Mouse (Mus musculus): ENCODE measurements around the gene Wars.
"Not testable (repeated sequence)": the region's sequence is repeated elsewhere in the genome, so short reads cannot be mapped to it uniquely, and the experiment has no call there.

Wars gene

DNA sequence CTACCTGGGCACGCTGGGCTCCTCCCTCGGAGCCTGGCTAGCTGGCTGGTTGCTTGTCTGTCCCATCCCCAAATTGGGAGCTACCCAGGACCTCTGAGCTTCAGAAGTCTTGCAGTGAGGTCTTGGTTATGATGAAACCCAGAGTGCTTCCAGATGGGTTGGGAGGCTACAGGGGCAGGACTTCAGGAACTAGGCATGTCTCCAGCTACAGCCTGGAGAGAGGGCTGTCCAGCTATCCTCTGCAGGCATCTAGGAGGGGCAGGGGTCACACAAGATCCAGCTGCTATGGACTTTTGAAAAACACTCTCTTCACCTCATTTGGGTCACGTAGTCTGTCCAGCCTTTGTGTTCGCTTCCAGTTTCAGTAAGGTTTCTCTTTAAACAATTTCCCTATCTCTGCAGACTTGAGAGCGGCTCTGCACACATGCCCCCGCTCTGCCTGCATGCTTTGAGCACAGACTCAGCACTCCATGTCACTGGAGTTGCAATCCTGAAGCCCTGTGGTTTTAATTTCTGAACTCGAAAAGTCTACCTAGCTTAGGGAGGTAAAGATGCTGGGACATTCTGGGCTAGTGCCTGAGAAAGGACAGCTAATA is 36.3 kb downstream of the Wars start:
- no peak for DNase-seq (ENCODE audit: inconsistent age in 2 of 2, low spot score in 1 of 2)

DNA sequence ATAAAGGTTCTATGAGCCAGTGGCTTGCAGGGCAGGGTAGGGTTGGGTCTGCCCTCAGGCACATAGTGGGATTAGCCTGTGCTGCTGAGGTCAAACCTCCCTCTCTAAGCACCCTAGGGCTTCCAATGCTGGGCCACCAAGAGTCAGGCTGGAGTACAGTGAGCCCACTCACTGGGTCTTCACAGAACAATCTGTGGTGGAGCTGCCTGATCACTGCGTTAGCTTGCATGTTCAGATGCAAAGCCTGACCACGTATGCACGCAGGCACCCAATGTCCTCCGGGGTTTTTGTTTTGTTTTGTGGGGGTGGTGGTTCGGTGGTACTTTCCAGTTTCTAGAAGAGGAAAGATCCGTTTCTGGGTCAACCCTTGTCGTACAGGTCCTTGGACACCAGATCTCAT is 36.9 kb downstream of the Wars start:
- no peak for DNase-seq (ENCODE audit: inconsistent age in 2 of 2, low spot score in 1 of 2)

DNA sequence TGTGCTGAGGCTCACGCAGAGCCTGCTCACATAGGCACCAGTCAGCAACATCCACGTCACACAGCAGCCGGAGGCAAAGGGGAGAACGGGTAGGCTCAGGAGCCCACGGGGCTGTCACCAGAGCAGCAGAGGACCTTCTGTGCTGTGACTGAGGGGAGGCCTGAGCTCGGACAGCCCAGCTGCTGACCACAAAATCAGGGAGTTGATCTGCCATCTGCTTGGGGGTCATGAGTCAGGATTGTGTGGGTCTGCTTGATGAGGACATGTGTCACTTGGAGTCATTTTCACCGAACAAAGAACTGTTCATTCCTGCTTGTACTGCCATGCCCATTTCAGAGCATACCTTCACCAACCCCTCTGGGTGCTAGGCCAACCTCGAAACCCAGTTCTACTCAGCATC is 37.8 kb downstream of the Wars start:
- DNase-seq (ENCODE audit: inconsistent age in 2 of 2, low spot score in 1 of 2), result no peak

- DNase-seq (ENCODE audit: inconsistent age in 2 of 2, low spot score in 1 of 2), result no peak
These were observed 38.9 kb downstream of the Wars start for GRCm38 (mm10) chr12:108855081-108855480.

DNA sequence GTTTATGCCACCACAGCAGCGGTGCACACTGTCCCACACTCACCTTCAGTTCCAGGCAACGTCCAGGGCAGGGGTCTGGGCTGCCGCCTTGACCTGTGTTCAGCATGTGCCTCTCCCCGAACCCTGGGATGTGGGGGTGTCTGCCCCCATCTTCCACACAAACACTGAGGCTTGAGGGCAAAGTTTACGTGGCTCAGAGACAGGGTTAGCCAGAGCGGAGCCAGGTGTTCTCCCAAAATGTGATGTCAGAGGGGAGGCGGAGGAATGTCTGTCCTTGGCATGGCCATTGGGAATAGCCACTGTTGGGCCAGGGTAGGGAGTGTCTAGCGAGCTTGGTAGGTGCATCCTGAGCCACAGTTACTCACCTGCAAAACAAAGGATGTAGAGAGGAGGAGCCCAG is 41.2 kb downstream of the Wars start:
- no peak for DNase-seq (ENCODE audit: inconsistent age in 2 of 2, low spot score in 1 of 2)

DNA sequence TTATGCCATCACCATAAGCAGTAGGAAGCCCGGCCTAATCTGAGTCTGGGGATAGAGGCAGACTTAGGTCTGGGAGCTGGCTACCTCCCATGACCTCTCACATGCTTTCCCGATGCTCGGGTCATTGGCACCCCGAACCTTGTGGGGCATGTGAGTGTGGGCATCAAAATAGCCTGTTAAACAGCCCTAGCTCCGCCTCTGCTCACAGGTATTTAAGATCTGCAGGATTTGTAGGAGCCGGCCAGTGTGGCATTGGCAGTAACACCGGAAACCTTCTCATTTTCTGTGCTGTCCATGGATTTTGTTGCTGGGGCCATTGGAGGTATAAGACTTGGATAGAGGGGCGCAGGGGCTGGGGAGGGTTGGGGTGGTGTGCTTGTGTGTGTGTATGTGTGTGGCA is 43.1 kb downstream of the Wars start:
- DNase-seq (ENCODE audit: inconsistent age in 2 of 2, low spot score in 1 of 2), result no peak

DNA sequence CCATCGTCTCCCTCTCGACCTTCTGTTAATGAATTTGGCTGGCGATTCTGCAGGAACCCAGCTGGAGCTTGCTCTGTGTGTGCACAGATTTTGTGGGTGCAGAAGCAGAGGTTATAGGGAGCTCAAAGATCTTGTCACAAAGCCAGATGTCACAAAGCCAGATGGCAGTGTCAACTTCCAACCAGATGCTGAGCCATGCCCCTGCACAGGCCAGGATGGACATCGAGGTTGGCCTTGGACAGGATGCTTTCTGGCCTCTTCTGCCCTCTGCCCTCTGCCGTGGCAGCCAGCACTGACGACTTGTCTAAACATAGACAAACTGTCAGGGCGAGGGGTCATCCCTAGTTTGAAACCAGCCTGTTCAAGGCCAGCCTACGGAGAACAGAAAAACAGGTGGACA is 43.8 kb downstream of the Wars start:
- peak in 1 of 2 experiments; percentile 12 for DNase-seq (ENCODE audit: inconsistent age in 2 of 2, low spot score in 1 of 2)

DNA sequence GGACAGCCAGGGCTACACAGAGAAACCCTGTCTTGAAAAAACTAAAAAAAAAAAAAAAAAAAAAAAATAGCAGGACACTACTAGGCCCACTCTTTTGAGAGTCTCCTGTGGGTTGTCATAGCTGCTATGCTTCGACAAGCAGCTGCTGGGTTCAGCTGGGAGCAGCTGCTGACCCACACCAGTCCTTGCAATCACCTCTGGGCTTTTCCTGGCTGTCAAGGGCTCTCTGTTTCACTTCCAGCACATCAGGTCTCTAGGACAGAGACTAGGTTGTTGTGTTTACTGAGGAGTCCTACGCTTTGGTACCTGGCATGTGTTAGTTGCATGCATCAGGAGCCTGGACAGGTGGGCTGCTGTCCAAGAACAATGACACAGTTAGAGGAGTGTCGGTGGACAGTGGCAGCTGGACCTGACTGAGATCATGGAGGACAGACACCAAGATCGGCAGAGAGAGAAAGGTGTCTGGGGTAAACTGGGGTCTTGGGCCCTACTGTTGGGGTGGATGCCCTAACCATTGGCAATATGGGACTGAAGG is 44.4 kb downstream of the Wars start:
- no peak for DNase-seq (ENCODE audit: inconsistent age in 2 of 2, low spot score in 1 of 2)

DNA sequence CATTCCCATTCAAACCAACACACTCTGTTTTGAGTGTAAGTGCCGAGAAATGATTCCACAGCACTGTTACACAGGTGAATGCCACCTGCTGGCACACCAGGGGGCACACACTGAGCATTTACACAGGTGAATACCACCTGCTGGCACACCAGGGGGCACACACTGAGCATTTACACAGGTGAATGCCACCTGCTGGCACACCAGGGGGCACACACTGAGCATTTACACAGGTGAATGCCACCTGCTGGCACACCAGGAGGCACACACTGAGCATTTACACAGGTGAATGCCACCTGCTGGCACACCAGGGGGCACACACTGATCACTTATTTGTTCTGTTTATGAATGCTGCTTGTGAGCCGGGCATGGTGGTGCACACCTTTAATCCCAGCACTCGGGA is 45.9 kb downstream of the Wars start:
- DNase-seq (ENCODE audit: inconsistent age in 2 of 2, low spot score in 1 of 2), result not testable (repeated sequence)

DNA sequence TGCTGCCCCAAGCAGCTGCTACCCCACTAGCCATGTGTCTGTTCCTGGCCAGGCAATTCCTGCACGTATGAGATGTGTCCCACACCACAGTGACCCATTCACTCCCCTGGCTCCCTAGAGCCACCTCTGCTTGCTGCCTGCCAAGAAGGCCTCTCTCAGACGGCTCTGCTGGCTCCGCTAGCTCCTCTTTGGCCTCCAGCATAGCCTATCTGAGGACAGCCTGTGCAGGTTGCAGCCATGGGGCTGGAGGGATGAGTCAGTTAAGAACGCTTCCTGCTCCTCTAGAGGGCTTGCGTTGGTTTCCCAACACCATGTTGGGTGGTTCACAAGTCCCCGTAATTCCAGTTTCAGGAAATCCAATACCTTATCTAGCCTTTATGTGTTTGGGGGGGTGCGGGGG is 51.3 kb downstream of the Wars start:
- peak in 1 of 2 experiments; percentile 70 for DNase-seq (ENCODE audit: inconsistent age in 2 of 2, low spot score in 1 of 2)

DNA sequence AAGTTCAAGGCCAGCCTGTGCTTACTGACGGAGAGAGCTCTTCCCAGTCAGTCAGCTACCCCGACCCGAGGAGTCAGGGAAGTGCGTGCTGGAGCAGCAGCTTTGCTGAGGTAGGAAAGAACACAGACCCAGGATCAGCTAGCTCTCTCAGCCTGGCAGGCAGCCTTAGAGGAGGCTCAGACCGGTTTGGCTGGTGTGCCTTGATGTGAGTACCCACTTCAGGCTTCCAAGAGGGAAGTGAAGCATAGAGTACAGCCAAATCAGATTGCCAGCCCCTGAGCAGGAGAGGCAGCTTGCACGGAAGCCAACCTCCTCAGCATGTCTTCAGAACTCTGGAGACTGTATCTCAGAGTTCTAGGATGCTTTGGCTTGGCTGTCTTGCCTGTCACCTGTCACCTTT is 52.8 kb downstream of the Wars start:
- DNase-seq (ENCODE audit: inconsistent age in 2 of 2, low spot score in 1 of 2), result no peak

DNA sequence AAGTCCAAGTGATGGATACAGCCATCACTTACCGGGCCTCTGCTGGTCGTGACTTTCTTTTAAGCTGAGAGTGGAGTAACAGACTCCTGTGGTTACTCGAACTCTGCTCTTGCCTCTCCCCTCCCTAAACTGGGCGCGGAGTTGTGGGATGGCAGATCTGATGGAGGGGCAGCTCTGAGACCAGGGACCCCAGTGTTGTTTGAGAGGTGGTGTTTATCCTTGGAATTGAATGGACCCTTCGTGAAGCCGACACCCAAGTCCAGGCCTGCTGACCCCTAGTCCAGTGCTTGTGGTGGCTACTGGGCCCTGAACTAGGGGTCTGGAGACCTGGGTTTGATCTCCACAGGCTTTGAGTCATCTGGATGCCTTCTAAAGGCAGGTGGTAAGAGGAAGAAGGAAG is 57.3 kb downstream of the Wars start:
- peak in 1 of 2 experiments; percentile 60 for DNase-seq (ENCODE audit: inconsistent age in 2 of 2, low spot score in 1 of 2)

- DNase-seq (ENCODE audit: inconsistent age in 2 of 2, low spot score in 1 of 2), result peak; percentile 98
These were observed 58.0 kb downstream of the Wars start, which contains the start of the genes Slc25a29 and Slc25a47 for GRCm38 (mm10) chr12:108835840-108836409. TSS of gene Slc25a29 (minus strand) at chr12:108835883. TSS of gene Slc25a47 (plus strand) at chr12:108836046.

GRCm38 (mm10) chr12:108835208-108835839 is 58.6 kb downstream of the Wars start:
- no peak for DNase-seq (ENCODE audit: inconsistent age in 2 of 2, low spot score in 1 of 2)

- peak in 1 of 2 experiments; percentile 70 for DNase-seq (ENCODE audit: inconsistent age in 2 of 2, low spot score in 1 of 2)
These were observed 59.2 kb downstream of the Wars start for GRCm38 (mm10) chr12:108834786-108835185.

GRCm38 (mm10) chr12:108834337-108834736 is 59.6 kb downstream of the Wars start:
- peak in 1 of 2 experiments; percentile 65 for DNase-seq (ENCODE audit: inconsistent age in 2 of 2, low spot score in 1 of 2)

- peak in 1 of 2 experiments; percentile 64 for DNase-seq (ENCODE audit: inconsistent age in 2 of 2, low spot score in 1 of 2)
These were observed 60.6 kb downstream of the Wars start for GRCm38 (mm10) chr12:108833408-108833807.

GRCm38 (mm10) chr12:108832851-108833250 is 61.1 kb downstream of the Wars start:
- DNase-seq (ENCODE audit: inconsistent age in 2 of 2, low spot score in 1 of 2), result peak; percentile 85 to 92

DNA sequence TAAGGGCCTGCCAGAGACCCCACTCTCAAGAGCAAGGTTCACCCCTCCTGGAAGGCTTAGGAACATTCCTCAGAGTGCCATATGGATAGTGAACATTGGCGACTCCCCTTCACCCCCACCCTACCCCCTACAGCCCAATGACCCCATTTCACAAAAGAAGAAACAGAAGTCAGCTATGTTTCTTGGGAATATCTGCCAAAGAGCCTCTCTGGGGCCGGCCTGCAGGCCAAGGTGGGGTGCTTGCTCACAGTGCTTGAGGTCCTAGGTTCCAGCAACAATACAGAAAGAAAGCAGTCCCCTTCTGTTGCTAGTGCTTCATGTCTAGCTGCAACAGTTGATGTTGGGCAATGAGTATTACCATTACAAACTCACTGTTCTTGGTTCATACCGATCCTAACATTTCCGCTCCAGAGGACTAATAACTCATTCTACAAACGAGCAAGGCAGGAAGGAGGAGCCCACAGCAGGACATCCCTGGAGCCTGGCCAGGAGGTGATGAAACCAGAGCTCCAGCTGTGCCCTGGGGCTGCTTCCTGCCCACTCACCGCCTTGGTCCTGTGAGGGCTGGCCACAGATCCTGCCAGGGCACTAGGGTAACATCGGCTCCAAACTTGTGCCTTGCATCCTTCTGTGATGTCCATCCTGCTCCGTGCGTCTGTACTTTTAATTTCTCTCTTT is 61.9 kb downstream of the Wars start:
- DNase-seq (ENCODE audit: inconsistent age in 2 of 2, low spot score in 1 of 2), result peak; percentile 96 to 98

DNA sequence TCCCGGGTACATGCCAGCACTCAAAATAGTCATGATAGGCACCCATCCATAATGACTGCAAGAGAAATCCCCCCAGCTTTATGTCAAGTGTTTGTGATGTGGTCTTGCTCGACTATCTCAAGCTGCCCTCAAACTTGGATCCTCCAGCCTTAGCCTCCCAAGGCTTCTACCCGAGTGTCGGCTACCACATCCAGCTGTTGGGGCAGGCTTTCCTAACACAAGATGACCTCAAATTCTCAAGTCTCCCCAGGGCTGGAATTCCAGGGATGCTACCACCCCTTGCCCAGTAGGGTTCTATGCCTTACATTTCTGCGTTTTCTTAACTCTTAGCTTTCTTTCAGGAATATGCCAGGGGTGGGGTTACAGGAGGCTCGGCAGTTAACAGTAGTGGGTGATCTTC is 63.6 kb downstream of the Wars start:
- no peak for DNase-seq (ENCODE audit: inconsistent age in 2 of 2, low spot score in 1 of 2)

- DNase-seq (ENCODE audit: inconsistent age in 2 of 2, low spot score in 1 of 2), result peak; percentile 66 to 86
These were observed 64.3 kb downstream of the Wars start for GRCm38 (mm10) chr12:108829636-108830035.

- DNase-seq (ENCODE audit: inconsistent age in 2 of 2, low spot score in 1 of 2), result no peak
These were observed 66.3 kb downstream of the Wars start for GRCm38 (mm10) chr12:108827641-108828040.
